Mouse (Mus musculus) ES-E14 (cell line): Measurements from ENCODE around the gene Lsm11. TPM values are rescaled to one million over a fixed set of nuclear protein-coding genes. Genes with fewer than 3 reads are reported as not detected.

Experiments used
- DNase-seq: peaks from one replicate; pipeline ENCODE4 v3.0.0-alpha.2; 2013; ENCODE audit warnings: low read depth, low spot score
- H3K27ac ChIP-seq: 2 replicates; pipeline ENCODE4 v1.5.1; 2012; ENCODE audit warnings: low read depth, mild to moderate bottlenecking, low read length, moderate library complexity, mixed read lengths; ENCODE audit not compliant: poor library complexity, insufficient read depth, severe bottlenecking
- H3K36me3 ChIP-seq: 2 replicates; pipeline ENCODE4 v1.6.1; 2012; ENCODE audit warnings: mild to moderate bottlenecking, low read length, moderate library complexity, mixed read lengths; ENCODE audit not compliant: control insufficient read depth, poor library complexity, insufficient read depth, severe bottlenecking
- H3K4me1 ChIP-seq, 2 experiments: fragments of 150-350 bp in 1 of 2; sonication (generic) in 1 of 2; 2 replicates each; pipeline ENCODE4 v1.6.1; 2012; ENCODE audit warnings: low read length in 2 of 2, mild to moderate bottlenecking in 1 of 2, mixed read lengths in 1 of 2; ENCODE audit not compliant: control insufficient read depth in 2 of 2, insufficient read depth in 2 of 2, poor library complexity in 1 of 2
- H3K4me3 ChIP-seq, 2 experiments: fragments of 150-350 bp in 1 of 2; sonication (generic) in 1 of 2; 2 replicates each; pipeline ENCODE4 v1.5.1; 2012; ENCODE audit warnings: low read length in 2 of 2, low read depth in 1 of 2, mild to moderate bottlenecking in 1 of 2, mixed read lengths in 1 of 2; ENCODE audit not compliant: insufficient read depth in 1 of 2, poor library complexity in 1 of 2, severe bottlenecking in 1 of 2
- H3K9ac ChIP-seq: 2 replicates; pipeline ENCODE4 v1.6.1; 2012; ENCODE audit warnings: low read depth, mild to moderate bottlenecking, low read length, mixed read lengths; ENCODE audit not compliant: poor library complexity, insufficient read depth, severe bottlenecking
- H3K9me3 ChIP-seq: fragments of 150-350 bp; sonication (generic); 2 replicates; pipeline ENCODE4 v1.6.1; 2012; ENCODE audit warnings: low read depth, mild to moderate bottlenecking, low read length; ENCODE audit not compliant: control insufficient read depth, insufficient read depth
- CHD2 ChIP-seq: IDR thresholded peaks from 2 replicates; pipeline ENCODE4 v1.6.1; 2014; ENCODE audit warnings: mild to moderate bottlenecking, low read depth, low read length, inconsistent platforms
- HCFC1 ChIP-seq: IDR thresholded peaks from 2 replicates; pipeline ENCODE4 v1.6.1; 2012; ENCODE audit warnings: low read length, inconsistent platforms, borderline replicate concordance; ENCODE audit not compliant: insufficient read depth
- MAFK ChIP-seq: IDR thresholded peaks from 2 replicates; pipeline ENCODE4 v1.6.1; 2014; ENCODE audit warnings: mild to moderate bottlenecking, low read depth, low read length, inconsistent platforms; ENCODE audit not compliant: insufficient read depth
- ZC3H11A ChIP-seq: IDR thresholded peaks from 2 replicates; pipeline ENCODE4 v1.6.1; 2012; ENCODE audit warnings: low read depth, mild to moderate bottlenecking, inconsistent platforms, low read length, borderline replicate concordance
- ZNF384 ChIP-seq: IDR thresholded peaks from 2 replicates; pipeline ENCODE4 v1.6.1; 2012; ENCODE audit warnings: low read depth, low read length, inconsistent platforms
- in situ Hi-C, 2 experiments: fragments of 600-800 bp; cut with MboI; formaldehyde crosslinking; loops; one replicate each; pipeline ENCODE4 v1.15.1; 2025; ENCODE audit warnings: low sequenced_read_pairs in 2 of 2, inconsistent platforms in 1 of 2; ENCODE audit not compliant: unreplicated experiment in 2 of 2
- total RNA-seq: library from RNA; depleted of rRNA; stranded (reverse); fragments of 300-350 nt; gene quantifications from 2 replicates; pipeline ENCODE4 v1.2.3, GENCODE M21; 2012

The Lsm11 gene
- total RNA-seq, 1 experiment = 7.9 TPM

DNA sequence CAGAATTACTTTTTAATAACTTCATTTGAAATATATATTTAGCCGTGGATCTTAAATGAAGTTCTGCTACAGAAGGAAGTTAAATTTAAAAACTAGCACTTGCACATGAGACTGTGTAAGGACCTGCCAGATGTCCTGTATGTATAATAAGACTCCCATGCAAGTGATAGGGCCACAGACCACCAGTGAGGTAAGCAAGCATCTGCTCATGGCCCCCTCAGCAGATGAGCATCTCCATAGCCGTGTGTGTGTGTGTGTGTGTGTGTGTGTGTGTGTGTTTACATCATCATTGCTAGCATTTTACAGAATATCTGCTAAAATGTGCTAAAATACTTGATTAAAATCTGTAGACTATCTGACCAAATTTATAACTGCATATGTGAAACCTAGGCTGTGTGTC, 47.3 kb downstream of the Lsm11 start:
- Histone ChIP-seq H3K36me3 (peaks cover 22% of the 10 kb centered on the region), H3K9me3 (no peaks in the 10 kb centered on the region), H3K4me1 (0 out of 4 replicates have a peak, but pooled peaks cover 0 to 2% of the 10 kb centered on the region in 2 experiments), H3K4me3 (no peak overlapping the region), H3K27ac (no peak overlapping the region), H3K9ac (no peak overlapping the region)
- DNase-seq = no peak
- TF ChIP-seq ZNF384 (no peak), MAFK (no peak), HCFC1 (no peak), CHD2 (no peak), ZC3H11A (no peak)
- in situ Hi-C loops = no loop called here

- Histone ChIP-seq H3K9ac (no peak overlapping the region), H3K4me1 (no peaks in the 10 kb centered on the region; a peak in 1 of 4 replicates), H3K9me3 (no peaks in the 10 kb centered on the region), H3K36me3 (peaks cover 34% of the 10 kb centered on the region), H3K27ac (no peak overlapping the region), H3K4me3 (no peak overlapping the region)
- no peak for DNase-seq
- TF ChIP-seq HCFC1 (no peak), ZC3H11A (no peak), MAFK (no peak), CHD2 (no peak), ZNF384 (no peak)
- in situ Hi-C loops = no loop called here
Measured at GRCm38 (mm10) chr11:45892861-45893360, 51.8 kb downstream of the Lsm11 start.

GRCm38 (mm10) chr11:45890423-45890822, 54.3 kb downstream of the Lsm11 start:
- H3K36me3 ChIP-seq = peaks cover 32% of the 10 kb centered on the region
- DNase-seq = no peak
- in situ Hi-C loops = no loop called here

GRCm38 (mm10) chr11:45889981-45890380, 54.8 kb downstream of the Lsm11 start:
- Histone ChIP-seq H3K36me3 (peaks cover 30% of the 10 kb centered on the region), H3K27ac (no peak overlapping the region), H3K4me1 (peaks cover 8 to 11% of the 10 kb centered on the region in 2 experiments; a peak in 3 of 4 replicates), H3K9me3 (no peaks in the 10 kb centered on the region), H3K9ac (no peak overlapping the region), H3K4me3 (no peak overlapping the region)
- TF ChIP-seq HCFC1 (no peak), ZC3H11A (no peak)
- in situ Hi-C loops = no loop called here
- no peak for DNase-seq

More at GRCm38 (mm10) chr11:45890423-45890822, 54.3 kb downstream of the Lsm11 start:
- Histone ChIP-seq H3K4me1 (peaks cover 4 to 9% of the 10 kb centered on the region in 2 experiments; a peak in 3 of 4 replicates), H3K27ac (no peak overlapping the region), H3K4me3 (no peak overlapping the region), H3K9ac (no peak overlapping the region), H3K9me3 (no peaks in the 10 kb centered on the region)
- no peak for TF ChIP-seq ZNF384
- no peak for TF ChIP-seq MAFK
- no peak for TF ChIP-seq CHD2
- TF ChIP-seq HCFC1 = no peak
- TF ChIP-seq ZC3H11A = no peak
